Mouse (Mus musculus): ENCODE data around the gene Pgd. TPM values are rescaled to one million over a fixed set of nuclear protein-coding genes. Genes with fewer than 3 reads are reported as not detected.
"Not testable (repeated sequence)": the region's sequence is repeated elsewhere in the genome, so short reads cannot be mapped to it uniquely, and the experiment has no call there.

Gene Pgd
- 10 to 100 TPM; 20.7 to 22.4 TPM for total RNA-seq (2021)
- long read RNA-seq, experiment 1, partial matches to known transcripts: 7 of 8 reads
- long read RNA-seq, experiment 1, other reads (novel, unspliced or antisense): 0 of 8 reads
- long read RNA-seq, experiment 2, partial matches to known transcripts: 3 of 7 reads
- long read RNA-seq, experiment 2, other reads (novel, unspliced or antisense): 2 of 7 reads

DNA sequence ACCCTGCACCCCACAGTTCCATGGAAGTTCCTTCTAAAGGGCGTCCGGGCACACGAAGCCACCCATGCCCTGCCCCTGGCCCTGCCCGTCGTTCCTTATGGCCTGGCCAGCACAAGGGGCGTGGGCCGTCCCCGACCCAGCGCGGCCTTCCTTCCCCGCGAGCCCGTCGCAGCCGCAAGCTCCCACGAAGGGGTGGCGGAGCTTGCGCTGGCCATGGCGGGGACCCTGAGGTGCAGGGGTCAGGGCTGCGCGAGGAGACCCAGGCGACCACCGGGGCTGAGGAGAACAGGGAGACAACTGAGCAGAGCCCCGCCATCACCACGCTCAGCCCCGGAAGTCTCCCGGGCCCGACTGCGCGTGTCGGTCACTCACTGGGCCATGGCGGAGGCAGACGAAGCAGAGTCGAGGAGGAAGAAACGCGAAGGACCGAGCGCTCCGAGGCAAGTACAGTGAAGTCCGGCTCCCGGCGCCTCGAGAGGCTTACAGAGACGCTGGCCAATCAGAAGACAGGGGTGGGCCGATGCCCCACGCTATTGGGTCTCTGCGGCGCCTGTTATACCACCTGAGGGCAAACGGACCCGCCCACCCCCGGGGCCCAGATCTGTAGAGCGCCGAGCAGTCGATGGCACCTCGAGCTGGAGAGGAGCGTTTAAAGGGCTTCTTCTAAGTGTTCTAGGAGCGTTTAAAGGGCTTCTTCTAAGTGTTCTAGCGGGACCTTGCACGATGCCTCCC, at the start of gene Pgd:
Gene Pgd, minus strand, starts transcription at position 557 of the 732 bp plus-strand sequence.
- peak; percentile 97 for DNase-seq
- intact Hi-C loops (cut with DNase I; ENCODE audit: low total_unique reads): loop anchor here (10.0 kb wide), 1 partner anchor 168 kb away; no protein-coding TSS in a partner anchor

DNA sequence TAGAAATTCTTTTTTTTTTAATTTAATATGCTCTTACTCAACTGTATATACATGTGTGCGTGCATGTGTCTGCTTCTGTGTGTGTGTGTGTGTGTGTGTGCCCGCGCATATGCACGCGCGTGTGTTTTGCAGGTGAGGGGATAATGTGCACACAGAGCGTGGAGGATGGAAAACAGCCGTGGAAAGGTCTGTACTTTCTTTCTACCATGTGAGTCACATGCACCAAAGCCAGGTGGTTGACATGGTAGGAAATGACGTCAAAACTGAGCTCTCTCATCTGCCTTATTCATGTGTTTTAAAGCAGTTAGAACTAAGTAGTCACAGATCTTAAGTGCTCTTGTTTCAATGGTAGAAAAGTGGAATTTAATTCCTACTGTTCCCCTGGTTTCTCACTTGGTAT, 49.4 kb upstream of the Pgd start:
- DNase-seq: no peak
- intact Hi-C loops (cut with DNase I; ENCODE audit: low total_unique reads): no loop called here

DNA sequence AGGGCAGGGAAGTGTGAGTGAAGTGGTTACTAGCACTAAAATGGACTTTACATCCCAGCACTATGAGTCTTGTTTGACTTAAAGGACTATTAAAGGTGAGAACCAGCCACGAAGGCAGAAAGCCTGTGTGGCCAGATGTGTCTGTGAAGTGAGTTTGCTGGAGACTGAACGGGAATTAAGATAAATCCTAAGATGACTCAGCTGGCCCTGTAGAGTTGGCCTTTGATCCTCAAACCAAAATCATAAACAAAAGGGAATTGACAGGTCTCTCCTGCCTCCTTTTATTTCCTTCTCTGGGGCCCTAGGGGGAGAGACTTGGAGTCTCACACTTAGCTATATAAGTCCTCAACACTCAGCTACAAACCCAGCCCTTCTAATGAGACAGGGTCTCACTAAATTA, 48.8 kb upstream of the Pgd start:
- intact Hi-C loops (cut with DNase I; ENCODE audit: low total_unique reads): no loop called here
- no peak for DNase-seq

DNA sequence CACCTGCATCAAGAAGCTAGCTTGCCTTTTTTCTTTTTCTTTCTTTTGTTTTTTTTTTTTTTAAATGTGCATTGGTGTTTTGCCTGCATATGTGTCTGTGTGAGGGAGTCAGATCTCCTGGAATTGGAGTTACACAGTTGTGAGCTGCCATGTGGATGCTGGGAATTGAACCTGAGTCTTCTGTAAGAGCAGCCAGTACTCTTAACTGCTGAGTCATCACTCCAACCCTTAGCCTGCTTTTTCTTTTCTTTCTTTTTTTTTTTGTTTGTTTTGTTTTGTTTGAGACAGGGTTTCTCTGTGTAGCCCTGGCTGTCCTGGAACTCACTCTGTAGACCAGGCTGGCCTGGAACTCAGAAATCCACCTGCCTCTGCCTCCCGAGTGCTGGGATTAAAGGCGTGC, 47.9 kb upstream of the Pgd start:
- intact Hi-C loops (cut with DNase I; ENCODE audit: low total_unique reads); DNase-seq: not testable (repeated sequence)

DNA sequence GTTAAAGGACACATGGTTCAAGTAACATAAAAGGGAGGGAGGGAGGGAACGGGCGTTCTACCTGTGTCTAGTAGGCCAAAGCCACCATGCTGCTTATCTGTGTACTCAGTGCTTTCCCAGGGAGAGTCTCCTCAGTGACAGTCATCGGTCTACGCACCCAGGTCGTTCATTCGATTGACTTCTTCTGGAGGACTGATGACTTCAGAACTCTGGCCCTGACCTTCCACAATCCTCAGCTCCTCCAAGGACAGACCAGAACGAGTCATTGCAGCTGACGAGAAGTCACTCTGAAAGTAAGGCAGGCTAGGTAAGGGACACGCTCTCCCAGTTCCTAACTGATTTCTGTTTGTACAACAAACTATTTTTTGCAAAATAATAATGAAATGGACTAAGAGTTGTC, 46.9 kb upstream of the Pgd start:
- no peak for DNase-seq
- intact Hi-C loops (cut with DNase I; ENCODE audit: low total_unique reads): no loop called here

DNA sequence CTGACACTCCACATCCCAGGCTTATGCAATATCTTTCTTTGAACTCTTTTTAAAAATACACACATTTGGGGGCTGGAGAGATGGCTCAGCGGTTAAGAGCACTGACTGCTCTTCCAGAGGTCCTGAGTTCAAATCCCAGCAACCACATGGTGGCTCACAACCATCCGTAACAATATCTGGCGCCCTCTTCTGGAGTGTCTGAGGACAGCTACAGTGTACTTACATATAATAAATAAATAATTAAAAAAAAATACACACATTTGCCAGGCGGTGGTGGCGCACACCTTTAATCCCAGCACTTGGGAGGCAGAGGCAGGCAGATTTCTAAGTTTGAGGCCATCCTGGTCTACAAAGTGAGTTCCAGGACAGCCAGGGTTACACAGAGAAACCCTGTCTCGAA, 44.9 kb upstream of the Pgd start:
- not testable (repeated sequence) for DNase-seq

DNA sequence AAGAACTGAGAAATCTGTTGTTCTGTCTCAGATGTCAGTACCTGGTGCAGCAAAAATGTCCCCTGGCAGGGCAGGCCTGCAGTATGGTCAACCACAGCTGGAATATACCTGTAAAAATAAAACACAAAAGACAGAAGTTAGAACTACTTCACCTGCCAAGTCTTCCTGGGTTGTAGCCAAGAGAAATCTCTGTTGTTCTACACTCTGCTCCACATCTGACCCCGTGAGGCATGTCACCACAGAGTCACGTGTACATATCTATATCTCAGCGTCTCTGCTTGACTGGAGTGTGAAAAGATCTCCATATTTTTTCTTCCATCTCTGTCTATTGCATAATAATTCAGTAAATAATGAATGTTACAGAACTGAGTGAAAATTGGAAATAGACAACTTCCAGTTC, 35.9 kb upstream of the Pgd start:
- DNase-seq: no peak
- intact Hi-C loops (cut with DNase I; ENCODE audit: low total_unique reads): loop anchor here (10.0 kb wide), 1 partner anchor 52 kb away; no protein-coding TSS in a partner anchor

More for the DNA sequence above, 44.9 kb upstream of the Pgd start:
- intact Hi-C loops (cut with DNase I; ENCODE audit: low total_unique reads): not testable (repeated sequence)

DNA sequence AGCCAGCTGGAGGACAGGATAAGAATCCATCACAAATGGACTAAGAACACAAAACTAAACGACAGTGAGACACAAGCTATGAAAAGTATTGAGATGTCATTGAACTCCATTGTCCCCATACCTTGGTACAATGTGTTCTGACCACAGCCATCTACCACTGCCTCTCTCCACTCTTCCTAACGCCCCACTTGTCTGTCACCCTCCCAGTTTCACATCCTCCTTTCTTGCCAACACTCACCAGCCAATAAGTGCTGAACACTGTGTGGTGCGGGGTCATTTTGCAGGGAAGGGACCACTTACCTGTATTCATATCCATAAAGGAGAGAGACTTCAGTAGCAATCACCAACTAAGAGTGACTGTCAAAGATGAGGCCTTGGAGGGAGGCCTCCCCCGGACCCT, 34.5 kb upstream of the Pgd start:
- DNase-seq: no peak
- intact Hi-C loops (cut with DNase I; ENCODE audit: low total_unique reads): loop anchor here (10.0 kb wide), 1 partner anchor 54 kb away; no protein-coding TSS in a partner anchor

DNA sequence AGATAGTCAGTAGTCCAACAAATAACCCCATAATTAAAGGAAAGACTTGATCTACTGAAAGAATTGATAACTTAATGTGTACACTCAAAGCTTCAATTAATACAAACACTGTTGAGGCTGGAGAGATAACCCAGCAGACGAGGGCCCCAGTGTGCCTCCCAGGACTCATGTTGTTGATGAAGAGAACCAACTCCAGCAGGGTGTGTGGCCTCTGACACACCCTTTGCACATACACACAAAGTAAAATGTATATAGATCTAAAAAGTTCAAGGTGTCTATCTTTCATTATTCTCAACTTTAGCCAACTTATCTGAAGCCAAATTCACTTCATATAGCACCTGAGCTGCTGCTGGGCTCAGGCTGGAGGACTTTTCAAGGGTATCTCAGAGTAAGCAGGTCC, 30.6 kb upstream of the Pgd start:
- intact Hi-C loops (cut with DNase I; ENCODE audit: low total_unique reads): no loop called here
- no peak for DNase-seq

DNA sequence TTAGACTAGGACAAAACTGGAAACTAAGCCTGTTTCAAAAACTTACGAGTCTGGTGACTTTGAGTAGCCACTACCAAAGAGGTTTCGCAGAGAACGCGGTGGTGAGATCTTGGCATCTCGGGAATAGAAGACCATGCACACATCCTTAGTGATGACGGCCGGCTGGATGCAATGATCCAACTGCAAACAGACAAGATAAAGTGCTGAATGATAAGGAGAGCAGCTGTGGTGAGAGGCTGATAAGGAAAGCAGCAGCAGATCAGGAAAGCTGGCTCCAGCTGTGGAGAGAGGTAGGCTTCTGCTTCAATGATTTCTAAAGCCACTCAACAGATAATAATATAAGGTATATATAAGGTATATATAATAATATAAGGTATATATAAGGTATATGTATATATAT, 24.5 kb upstream of the Pgd start:
- intact Hi-C loops (cut with DNase I; ENCODE audit: low total_unique reads): no loop called here
- no peak for DNase-seq

DNA sequence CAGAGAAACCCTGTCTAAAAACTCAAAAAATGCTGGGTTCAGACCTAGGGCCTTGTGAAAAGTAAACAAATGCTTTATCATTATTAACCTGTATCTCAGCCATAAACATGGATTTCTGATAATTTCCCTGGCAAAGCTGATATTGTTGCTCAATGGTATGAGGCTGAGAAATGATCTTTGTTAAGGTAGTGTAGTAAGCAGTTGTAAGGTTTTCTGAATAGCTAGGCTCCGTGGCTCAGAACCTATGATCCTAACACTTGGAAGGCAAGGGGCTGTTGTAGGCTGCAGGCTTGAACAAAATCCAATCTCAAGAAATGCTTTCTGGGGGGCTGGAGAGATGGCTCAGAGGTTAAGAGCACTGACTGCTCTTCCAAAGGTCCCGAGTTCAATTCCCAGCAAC, 22.0 kb upstream of the Pgd start:
- no peak for DNase-seq
- intact Hi-C loops (cut with DNase I; ENCODE audit: low total_unique reads): no loop called here

DNA sequence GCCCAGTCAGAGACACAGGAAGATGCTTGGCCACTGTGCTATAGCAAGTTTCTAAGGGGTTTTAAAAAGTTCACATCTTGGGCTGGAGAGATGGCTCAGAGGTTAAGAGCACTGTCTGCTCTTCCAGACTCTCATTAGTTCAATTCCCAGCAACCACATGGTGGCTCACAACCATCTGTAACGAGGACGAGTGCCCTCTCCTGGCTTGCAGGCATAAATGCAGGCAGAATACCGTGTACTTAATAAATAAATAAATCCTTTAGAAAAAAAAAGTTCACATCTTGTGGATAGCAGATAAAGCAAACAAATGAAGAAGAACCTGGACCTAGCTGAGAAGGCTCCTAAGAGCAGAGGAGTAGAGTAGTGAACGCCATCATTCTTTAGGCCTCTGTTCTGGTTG, 16.2 kb upstream of the Pgd start:
- DNase-seq: no peak
- intact Hi-C loops (cut with DNase I; ENCODE audit: low total_unique reads): loop anchor here (5.0 kb wide), 1 partner anchor 35 kb away; no protein-coding TSS in a partner anchor

DNA sequence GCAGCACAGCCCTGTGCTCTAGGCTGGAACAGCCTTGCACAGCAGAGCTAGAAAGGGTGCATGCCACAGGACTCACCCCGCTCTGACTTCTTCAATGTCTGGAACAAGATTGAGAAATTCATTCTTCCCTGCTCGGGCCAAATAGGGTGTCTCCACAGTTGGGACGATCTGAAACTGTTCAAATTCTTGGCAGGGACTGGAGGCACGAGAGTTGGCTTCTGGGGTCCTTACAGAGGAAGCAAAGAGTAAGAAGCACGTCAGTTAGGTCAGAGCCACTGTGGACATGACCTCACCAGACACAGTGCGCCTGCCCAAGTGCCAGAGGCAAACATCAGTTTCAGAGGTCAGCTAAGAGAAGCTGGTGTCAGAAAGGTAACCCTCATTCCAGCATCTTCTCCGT, 15.6 kb upstream of the Pgd start:
- intact Hi-C loops (cut with DNase I; ENCODE audit: low total_unique reads): loop anchor here (5.0 kb wide), 1 partner anchor 35 kb away; no protein-coding TSS in a partner anchor
- DNase-seq: peak; percentile 28

DNA sequence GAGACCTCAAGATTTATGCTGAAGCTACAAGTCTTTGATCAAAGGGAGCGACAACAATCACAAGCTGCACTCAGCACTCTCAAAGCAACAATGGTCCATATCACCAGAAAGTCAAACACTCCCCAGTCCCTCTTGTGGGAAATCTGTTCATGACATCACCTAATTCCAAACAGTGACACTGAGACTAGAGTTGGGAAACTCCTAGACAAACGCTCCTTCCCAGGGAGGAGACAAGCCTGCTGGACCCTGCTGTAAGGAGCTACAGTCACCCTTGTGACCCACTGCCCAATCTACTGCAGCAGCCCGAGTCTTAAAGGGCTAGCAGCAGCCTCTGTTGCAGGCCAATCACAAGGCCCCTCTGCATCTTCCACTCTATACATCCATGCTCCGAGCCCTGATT, 13.0 kb upstream of the Pgd start:
- intact Hi-C loops (cut with DNase I; ENCODE audit: low total_unique reads): no loop called here
- no peak for DNase-seq

DNA sequence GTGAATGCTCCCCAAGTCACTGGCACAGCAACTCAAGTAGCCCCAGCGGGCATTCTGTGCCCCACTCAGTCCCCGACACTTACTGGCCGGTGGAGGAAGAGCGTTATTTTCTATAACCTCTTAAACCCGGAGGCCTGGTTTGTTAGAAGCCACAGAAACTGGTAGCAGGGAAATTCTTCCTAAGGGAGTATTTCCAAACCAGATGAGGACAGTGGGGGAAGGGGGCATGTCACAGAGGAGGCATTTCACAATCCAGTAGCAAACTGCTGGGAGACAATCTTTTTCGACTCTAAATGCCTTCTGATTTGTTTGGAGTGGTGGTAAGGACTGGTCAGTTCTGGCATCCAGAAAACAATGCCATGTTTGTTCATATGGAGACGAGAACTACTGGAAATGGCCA, 12.6 kb upstream of the Pgd start:
- no peak for DNase-seq
- intact Hi-C loops (cut with DNase I; ENCODE audit: low total_unique reads): no loop called here

DNA sequence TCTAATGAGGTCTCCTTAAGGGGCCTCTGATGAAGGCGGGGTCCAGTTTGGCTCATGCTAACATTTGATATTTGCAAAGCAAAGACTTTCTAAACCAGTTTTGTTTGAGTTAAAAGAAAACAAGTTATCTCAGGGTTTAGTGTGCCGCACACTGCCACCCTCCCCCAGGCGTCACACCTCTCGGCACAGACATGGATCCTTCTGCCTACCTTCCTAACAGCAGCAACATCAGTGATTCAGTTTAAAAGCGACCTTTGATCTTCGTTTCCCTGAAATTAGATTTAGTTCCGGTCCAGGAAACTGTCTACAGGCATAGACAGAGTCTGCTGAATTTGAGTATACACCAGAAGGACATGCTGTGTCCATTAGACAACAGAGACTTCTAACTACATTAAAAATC, 11.8 kb upstream of the Pgd start:
- intact Hi-C loops (cut with DNase I; ENCODE audit: low total_unique reads): no loop called here
- no peak for DNase-seq

DNA sequence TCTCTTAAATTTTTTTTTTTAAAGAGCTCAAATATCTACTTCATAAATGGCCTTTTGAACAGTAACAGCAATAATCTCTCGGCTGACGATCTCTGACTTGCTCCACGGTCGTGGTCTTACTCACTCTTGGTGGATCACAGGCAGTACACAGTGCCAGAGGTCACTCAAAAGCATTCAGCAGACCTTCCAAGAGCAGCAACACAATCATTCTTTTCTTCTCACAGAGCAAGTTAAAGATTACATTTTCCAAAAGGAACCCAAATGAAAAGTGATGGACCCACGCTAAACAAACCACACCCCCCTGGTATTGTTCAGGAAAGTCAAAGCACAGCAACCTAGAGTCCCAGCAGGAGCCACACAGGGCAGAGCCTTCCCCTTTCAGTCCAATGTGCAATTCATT, 10.5 kb upstream of the Pgd start:
- intact Hi-C loops (cut with DNase I; ENCODE audit: low total_unique reads): no loop called here
- DNase-seq: no peak

DNA sequence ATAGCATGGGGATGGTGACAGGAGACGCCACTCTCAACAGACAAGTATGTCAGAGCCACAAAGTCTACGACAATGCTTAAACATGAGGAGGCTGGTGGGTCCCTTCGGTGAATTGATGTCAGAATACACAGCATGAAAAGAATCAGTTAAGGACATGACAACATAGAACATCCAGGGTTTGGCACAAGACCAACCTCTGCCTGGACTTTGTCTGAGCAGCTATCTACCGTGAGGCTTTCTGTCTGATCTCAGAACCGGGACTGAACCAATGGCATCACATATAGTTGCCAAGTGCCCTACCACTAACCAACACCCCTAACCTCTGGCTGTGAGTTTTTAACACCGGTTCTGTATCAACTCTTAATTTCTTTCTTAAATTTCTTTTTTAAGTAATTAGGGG, 10.1 kb upstream of the Pgd start:
- DNase-seq: no peak
- intact Hi-C loops (cut with DNase I; ENCODE audit: low total_unique reads): no loop called here

DNA sequence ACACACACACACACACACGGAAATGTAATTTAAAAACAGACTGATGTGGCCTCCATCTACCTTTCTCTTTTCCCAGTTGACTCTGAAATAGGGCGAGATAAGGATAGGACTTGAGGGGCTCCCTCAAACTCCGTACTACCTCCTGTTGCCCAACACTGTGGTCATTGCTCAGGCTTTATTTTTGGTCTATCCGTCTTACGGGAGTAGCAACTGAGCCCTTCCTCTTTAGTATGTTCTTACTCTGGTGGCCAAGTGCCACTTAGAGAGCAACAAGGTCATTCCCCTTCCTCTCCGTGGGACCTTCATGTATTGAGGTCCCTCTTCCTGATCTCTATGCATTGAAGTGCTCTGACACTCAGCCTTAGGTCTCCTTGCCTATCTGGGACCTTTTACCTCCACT, 7.1 kb upstream of the Pgd start:
- no peak for DNase-seq
- intact Hi-C loops (cut with DNase I; ENCODE audit: low total_unique reads): no loop called here

DNA sequence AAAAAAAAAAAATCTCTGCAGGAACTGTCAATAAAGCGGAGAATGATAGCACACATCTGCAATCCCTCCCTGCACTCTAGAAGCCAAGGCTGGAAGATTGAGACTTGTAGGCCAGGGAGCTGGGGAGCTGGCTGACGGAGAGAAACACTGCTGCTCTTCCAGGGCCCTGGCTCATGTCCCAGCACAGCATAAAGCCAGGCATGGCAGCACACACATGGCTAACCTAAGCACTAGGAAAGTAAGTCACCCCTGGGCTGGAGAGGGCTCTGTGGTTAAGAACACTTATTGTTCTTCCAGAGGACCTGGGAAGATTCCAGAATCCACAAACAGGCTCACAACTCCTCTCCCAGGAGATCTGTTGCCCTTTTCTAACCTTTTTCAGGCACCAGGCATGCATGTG, 6.1 kb upstream of the Pgd start:
- intact Hi-C loops (cut with DNase I; ENCODE audit: low total_unique reads): no loop called here
- DNase-seq: peak; percentile 76

DNA sequence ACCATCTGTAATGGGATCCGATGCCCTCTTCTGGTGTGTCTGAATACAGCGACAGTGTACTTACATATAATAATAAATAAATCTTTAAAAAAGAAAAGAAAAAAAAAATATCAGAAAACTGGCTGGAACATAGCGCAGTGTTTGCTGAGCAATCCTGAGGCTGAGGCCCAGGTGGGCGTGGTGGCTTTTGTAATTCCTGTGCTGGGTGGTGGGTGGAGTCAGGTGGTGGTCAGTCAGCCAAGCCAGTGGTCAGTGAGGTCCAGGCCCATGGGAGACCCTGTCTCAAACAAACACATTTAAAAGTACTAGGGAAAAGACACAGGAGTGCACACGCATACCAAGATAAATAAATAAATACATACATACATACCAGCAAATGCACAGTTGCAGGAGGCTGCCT, 5.5 kb upstream of the Pgd start:
- peak; percentile 71 for DNase-seq
- intact Hi-C loops (cut with DNase I; ENCODE audit: low total_unique reads): no loop called here

Data from gastrocnemius, postnatal 14 days (tissue).